Mouse (Mus musculus) spleen, adult 2 months (tissue): ENCODE measurements around the gene Gprc5d.

Experiments
- CTCF ChIP-seq: fragments of 200-500 bp; IDR thresholded peaks from 2 replicates; pipeline ENCODE4 v1.5.1; 2011; ENCODE audit warnings: mild to moderate bottlenecking, inconsistent platforms; ENCODE audit not compliant: insufficient read depth, insufficient read length, insufficient replicate concordance; ENCODE audit errors: extremely low read depth
- POLR2A ChIP-seq: fragments of 200-500 bp; IDR thresholded peaks from 2 replicates; pipeline ENCODE4 v1.6.1; 2011; ENCODE audit warnings: low read depth, low read length, inconsistent platforms

DNA sequence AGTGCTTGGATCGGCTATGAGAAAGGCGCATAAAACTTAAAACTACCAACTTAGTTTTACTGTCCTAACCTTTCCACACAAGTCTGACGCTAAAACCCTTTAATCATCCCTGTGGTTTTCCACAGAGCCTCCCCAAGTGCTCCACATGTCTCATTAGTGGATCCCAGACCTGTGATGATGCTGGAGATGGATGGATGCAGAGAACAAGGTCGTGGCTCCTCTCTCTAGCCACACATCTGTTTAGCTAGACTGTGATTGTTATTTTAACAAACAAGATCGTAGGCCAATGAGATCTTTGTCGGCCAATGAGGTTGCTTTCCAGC is 5.0 kb downstream of the Gprc5d start:
- TF ChIP-seq POLR2A (no peak), CTCF (no peak)
